Mouse (Mus musculus) bone marrow, adult 2 months (tissue): Measurements from ENCODE around the gene Gas2l3.

Source experiments
- CTCF ChIP-seq: fragments of 200-500 bp; IDR thresholded peaks from 2 replicates; pipeline ENCODE4 v1.5.1; 2011; ENCODE audit warnings: low read length, control low read depth; ENCODE audit not compliant: control insufficient read depth, insufficient read depth
- POLR2A ChIP-seq: fragments of 200-500 bp; IDR thresholded peaks from 2 replicates; pipeline ENCODE4 v1.6.1; 2011; ENCODE audit warnings: low read depth, mild to moderate bottlenecking, control low read depth, low read length, borderline replicate concordance; ENCODE audit not compliant: control insufficient read depth

GRCm38 (mm10) chr10:89415478-89415877 lies 28.3 kb downstream of the Gas2l3 start:
- TF ChIP-seq POLR2A (no peak), CTCF (no peak)
